Mouse (Mus musculus): ENCODE measurements at regions not wholly inside any gene's neighbourhood (a gene's known extent, or its start where the extent isn't known, plus 50 kb on each side); places are given as distances from the start of the nearest gene placed in this dataset.

- TF ChIP-seq CTCF (IDR thresholded peaks at IDR 0.05; ENCODE audit: control insufficient read depth, insufficient read depth, low read length) (no peak), POLR2A (IDR thresholded peaks at IDR 0.05; ENCODE audit: borderline replicate concordance, control insufficient read depth, low read depth, low read length) (no peak)
These were observed 176.0 kb downstream of the Hira start for GRCm38 (mm10) chr16:19052791-19053190.
